Mouse (Mus musculus) myocyte (in vitro differentiated cells): ENCODE results near the gene Marveld3.

Source experiments
- CEBPB ChIP-seq: IDR thresholded peaks from 2 replicates; pipeline ENCODE4 v1.6.1; 2011; ENCODE audit warnings: mild to moderate bottlenecking, moderate library complexity; ENCODE audit not compliant: poor library complexity, insufficient read depth, severe bottlenecking
- E2F4 ChIP-seq: IDR thresholded peaks from one replicate; pipeline ENCODE4 v1.6.1; 2011; ENCODE audit warnings: mild to moderate bottlenecking, control low read depth, moderate library complexity; ENCODE audit not compliant: insufficient read depth
- MAX ChIP-seq: IDR thresholded peaks from one replicate; pipeline ENCODE4 v1.6.1; 2011; ENCODE audit warnings: low read depth, mild to moderate bottlenecking, control low read depth
- MYOG ChIP-seq, 3 experiments: IDR thresholded peaks; one replicate each; pipeline ENCODE4 v1.6.1; 2011; ENCODE audit warnings: control low read depth in 2 of 3, low read depth in 2 of 3, mild to moderate bottlenecking in 2 of 3; ENCODE audit not compliant: insufficient read length in 2 of 3, control insufficient read depth in 1 of 3, insufficient read depth in 1 of 3
- POLR2A ChIP-seq: IDR thresholded peaks from one replicate; pipeline ENCODE4 v1.6.1; 2011; ENCODE audit warnings: low read depth, mild to moderate bottlenecking, control low read depth, moderate library complexity; ENCODE audit not compliant: insufficient read length
- POLR2AphosphoS2 ChIP-seq: IDR thresholded peaks from one replicate; pipeline ENCODE4 v1.6.1; 2011; ENCODE audit warnings: low read depth, control low read depth; ENCODE audit not compliant: insufficient read length
- TCF12 ChIP-seq: IDR thresholded peaks from one replicate; pipeline ENCODE4 v1.6.1; 2011; ENCODE audit warnings: mild to moderate bottlenecking, control low read depth; ENCODE audit not compliant: poor library complexity, insufficient read depth, severe bottlenecking
- USF1 ChIP-seq: IDR thresholded peaks from one replicate; pipeline ENCODE4 v1.6.1; 2011; ENCODE audit warnings: low read depth, mild to moderate bottlenecking, control low read depth, moderate library complexity

- TF ChIP-seq POLR2A (no peak), TCF12 (no peak), MYOG (IDR thresholded peaks at IDR 0.05; ENCODE audit: control insufficient read depth in 1 of 3, insufficient read depth in 1 of 3, insufficient read length in 2 of 3, low read depth in 2 of 3) (no peak), POLR2AphosphoS2 (no peak), USF1 (no peak), MAX (no peak), CEBPB (no peak), E2F4 (no peak)
Observed at GRCm38 (mm10) chr8:110010868-110011267, 48.9 kb upstream of the Marveld3 start.
